Mouse (Mus musculus) kidney, adult 2 months (tissue): ENCODE measurements around the gene Ppm1l.

Experiments
- CTCF ChIP-seq: fragments of 200-500 bp; conservative IDR thresholded peaks from 2 replicates; pipeline ENCODE4 v1.5.1; 2011; ENCODE audit warnings: low read depth, mild to moderate bottlenecking, control low read depth, low read length, moderate library complexity, mixed read lengths; ENCODE audit not compliant: insufficient read depth, insufficient read length
- POLR2A ChIP-seq: fragments of 200-500 bp; IDR thresholded peaks from one replicate; pipeline ENCODE4 v1.6.1; 2011; ENCODE audit warnings: low read depth, low read length, control low read depth

- TF ChIP-seq POLR2A (no peak), CTCF (no peak)
Measured at GRCm38 (mm10) chr3:69315810-69316390, 761 bp upstream of the Ppm1l start.
